Mouse (Mus musculus) mouse trophoblast stem cell (cell line): ENCODE data around the gene Btbd35f25.
"Not testable (repeated sequence)": the region's sequence is repeated elsewhere in the genome, so short reads cannot be mapped to it uniquely, and the experiment has no call there.

ENCODE experiments used
- in situ Hi-C, 2 experiments: fragments of 300-500 bp; cut with MseI, MboI; formaldehyde crosslinking; loops; 2 replicates in 1 of 2; 3 replicates in 1 of 2; pipeline ENCODE4 v1.15.1; 2025

Gene Btbd35f25

GRCm38 (mm10) chrX:31717056-31717455 is at the start of gene Btbd35f25:
TSS of gene Btbd35f25 (minus strand) at chrX:31717156.
- in situ Hi-C loops: not testable (repeated sequence)

GRCm38 (mm10) chrX:31766255-31766654 is 49.3 kb upstream of the Btbd35f25 start:
- in situ Hi-C loops: no loop called here

- in situ Hi-C loops: no loop called here
Observed at GRCm38 (mm10) chrX:31764001-31764400, 47.0 kb upstream of the Btbd35f25 start.

- in situ Hi-C loops: no loop called here
Observed at GRCm38 (mm10) chrX:31745079-31745478, 28.1 kb upstream of the Btbd35f25 start.

GRCm38 (mm10) chrX:31736958-31737357 is 20.0 kb upstream of the Btbd35f25 start:
- in situ Hi-C loops: no loop called here
